Mouse (Mus musculus) thymus, adult 2 months (tissue): ENCODE results near the gene Cnot10.

ENCODE experiments used
- CTCF ChIP-seq: fragments of 200-500 bp; IDR thresholded peaks from 2 replicates; pipeline ENCODE4 v1.5.1; 2012; ENCODE audit warnings: mild to moderate bottlenecking, control low read depth, low read length, moderate library complexity, borderline replicate concordance; ENCODE audit not compliant: control insufficient read depth, poor library complexity, insufficient read depth; ENCODE audit errors: extremely low read depth
- POLR2A ChIP-seq: fragments of 200-500 bp; IDR thresholded peaks from 2 replicates; pipeline ENCODE4 v1.6.1; 2012; ENCODE audit warnings: mild to moderate bottlenecking, low read length, control low read depth, moderate library complexity; ENCODE audit not compliant: control insufficient read depth, poor library complexity, insufficient read depth; ENCODE audit errors: extremely low read depth

GRCm38 (mm10) chr9:114610266-114610665, 29.7 kb downstream of the Cnot10 start:
- no peak for TF ChIP-seq CTCF
- no peak for TF ChIP-seq POLR2A
